ENCODE assay signal across 25 mouse cellular contexts in the genomic region with DNA sequence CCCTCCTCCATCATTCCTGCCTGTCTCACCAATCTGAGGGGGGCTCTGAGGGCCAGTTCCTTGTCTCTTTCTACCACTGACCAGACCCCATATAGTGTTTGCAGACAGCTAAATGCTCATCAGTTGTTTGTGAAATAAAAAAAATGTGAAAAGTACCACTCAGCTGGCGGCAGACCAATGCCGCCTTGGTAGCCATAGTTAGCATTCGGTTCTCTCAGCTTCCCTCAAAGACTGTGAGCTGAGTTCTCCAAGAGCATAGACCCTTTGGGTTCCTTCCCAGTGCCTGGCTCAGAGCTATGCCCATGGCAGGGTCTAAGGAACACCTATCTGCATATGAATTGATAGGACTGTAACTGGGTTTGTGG. TPM values are rescaled to one million over a fixed set of nuclear protein-coding genes. Genes with fewer than 3 reads are reported as not detected.
A peak's percentile ranks its signal among the peaks of the same experiment; 100 is the strongest.
DNase-seq lines count a peak whose midpoint lies in the region; ATAC-seq and TF ChIP-seq lines count a peak whose summit lies in the region.
"Had no signal": no experiment of that assay in that cellular context is flagged by ENCODE, and none has a peak within 500 bp of the region (broad histone marks: within the 10 kb centered on the region; RNA-seq: fewer than 3 reads in every experiment).

No protein-coding gene starts in this region.

- H3K4me1 ChIP-seq in embryonic facial prominence, embryonic 10.5 days = peaks cover 13% of the 10 kb centered on the region

- DNase-seq in layer of hippocampus, adult 2 months (ENCODE audit: low spot score in 2 of 2) = no peak
- no peak for DNase-seq in layer of hippocampus, adult 8-10 months (ENCODE audit: low spot score in 2 of 2)
- DNase-seq in right cerebral cortex, adult 18-20 months = peak; percentile 69
- no peak for DNase-seq in right cerebral cortex, postnatal 4 days
- peak; percentile 42 to 66 for DNase-seq in right cerebral cortex, adult 2 months (ENCODE audit: low spot score in 2 of 2)
- peak; percentile 67 for DNase-seq in telencephalon, adult 2 months (ENCODE audit: low read depth, low spot score)
- DNase-seq in embryonic facial prominence, embryonic 10.5 days (ENCODE audit: low spot score) = no peak
- DNase-seq: adrenal gland, adult 2 months; adrenal gland, postnatal 25 days; cerebellum, adult 2 months; embryo, embryonic 11 days; gastrocnemius, postnatal 10 days; heart, postnatal 36 days had no signal

- ATAC-seq in granulocyte monocyte progenitor cell, adult 5-6 weeks (replicated peaks; ENCODE audit: poor library complexity, severe bottlenecking) = no peak
- ATAC-seq: forebrain, embryonic 16.5 days; Patski had no signal

- no peaks in the 10 kb centered on the region for H3K9me3 ChIP-seq in embryonic facial prominence, embryonic 10.5 days
- H3K9me3 ChIP-seq: embryonic facial prominence, embryonic 12.5 days; forebrain, embryonic 12.5 days; heart, embryonic 13.5 days; hindbrain, embryonic 15.5 days had no signal

- H3K27ac ChIP-seq in layer of hippocampus, adult 2 months = peak overlapping the region; percentile 75
- no peak overlapping the region for H3K27ac ChIP-seq in embryonic facial prominence, embryonic 10.5 days (replicated peaks)
- H3K27ac ChIP-seq: embryonic facial prominence, embryonic 12.5 days; forebrain, embryonic 12.5 days; heart, embryonic 13.5 days; hindbrain, embryonic 15.5 days had no signal

- H3K4me3 ChIP-seq in layer of hippocampus, adult 2 months = no peak overlapping the region
- H3K4me3 ChIP-seq in embryonic facial prominence, embryonic 10.5 days = no peak overlapping the region
- H3K4me3 ChIP-seq: embryonic facial prominence, embryonic 12.5 days; forebrain, embryonic 12.5 days; heart, embryonic 13.5 days; hindbrain, embryonic 15.5 days had no signal

- peaks cover 44% of the 10 kb centered on the region for H3K27me3 ChIP-seq in embryonic facial prominence, embryonic 10.5 days (replicated peaks; ENCODE audit: low read depth, poor library complexity, severe bottlenecking)
- H3K27me3 ChIP-seq: CH12.LX; hindbrain, embryonic 15.5 days had no signal

- 92% methylated on average over 3 of the region's 3 CpGs for WGBS in embryonic facial prominence, embryonic 10.5 days

- H3K36me3 ChIP-seq in embryonic facial prominence, embryonic 10.5 days (replicated peaks) = no peaks in the 10 kb centered on the region
- H3K36me3 ChIP-seq: embryonic facial prominence, embryonic 12.5 days; forebrain, embryonic 12.5 days; heart, embryonic 13.5 days had no signal

- no peak for TF ChIP-seq CTCF in layer of hippocampus, adult 2 months (conservative IDR thresholded peaks at IDR 0.05)

RNA-seq across cellular contexts. Expression of a gene that starts 5.1 kb away (rescaled TPM):
- total RNA-seq in layer of hippocampus, adult 2 months (2021) = 1 to 10 TPM; 1.8 to 2.8 TPM
- 1 to 10 TPM; 2.3 to 3.4 (median 2.7) TPM for total RNA-seq in layer of hippocampus, adult 8-10 months (2022)
- 0.64 and 0.71 TPM in 2 replicates for polyA plus RNA-seq in embryonic facial prominence, embryonic 10.5 days (2016; fragmentation: Nextera tagmentation; extraction: Ambion mirVana)
- total RNA-seq in granulocyte monocyte progenitor cell, adult 5-6 weeks (2014; fragmentation: Nextera tagmentation) = not detected in 2 replicates
- not detected in 2 replicates for total RNA-seq in granulocyte monocyte progenitor cell, adult 5-6 weeks (2017)
- total RNA-seq: gastrocnemius, postnatal 10 days; heart, adult 8-10 months; heart, postnatal 36 days had no signal
- polyA plus RNA-seq: heart, embryonic 13.5 days; heart, postnatal 0 days had no signal

RNA-seq across cellular contexts. Expression of a gene that starts 8.1 kb away (rescaled TPM):
- total RNA-seq in layer of hippocampus, adult 2 months (2021) = not detected
- total RNA-seq in layer of hippocampus, adult 8-10 months (2022) = not detected
- polyA plus RNA-seq in embryonic facial prominence, embryonic 10.5 days (2016; fragmentation: Nextera tagmentation; extraction: Ambion mirVana) = not detected in 2 replicates
- not detected in 2 replicates for total RNA-seq in granulocyte monocyte progenitor cell, adult 5-6 weeks (2014; fragmentation: Nextera tagmentation)
- not detected in 2 replicates for total RNA-seq in granulocyte monocyte progenitor cell, adult 5-6 weeks (2017)
- total RNA-seq: adrenal gland, adult 2 months; adrenal gland, postnatal 25 days; CH12.LX; gastrocnemius, postnatal 10 days; heart, adult 8-10 months; heart, postnatal 36 days had no signal
- polyA plus RNA-seq: adrenal gland, adult 2 months; cerebellum, adult 2 months; embryonic facial prominence, embryonic 12.5 days; gonadal fat pad, adult 2 months; heart, embryonic 13.5 days; heart, postnatal 0 days; hindbrain, embryonic 11.5 days; Patski had no signal

RNA-seq across cellular contexts. Expression of a gene that starts 16.1 kb away (rescaled TPM):
- 1 to 10 TPM; 4.3 to 5.2 TPM for total RNA-seq in layer of hippocampus, adult 2 months (2021)
- 1 to 10 TPM; 6.2 to 7.7 (median 6.9) TPM for total RNA-seq in layer of hippocampus, adult 8-10 months (2022)
- 3.3 and 3.7 TPM in 2 replicates for polyA plus RNA-seq in embryonic facial prominence, embryonic 10.5 days (2016; fragmentation: Nextera tagmentation; extraction: Ambion mirVana)
- 1.8 and 1.9 TPM in 2 replicates for total RNA-seq in granulocyte monocyte progenitor cell, adult 5-6 weeks (2014; fragmentation: Nextera tagmentation)
- total RNA-seq in granulocyte monocyte progenitor cell, adult 5-6 weeks (2017) = 3.1 and 3.4 TPM in 2 replicates

RNA-seq across cellular contexts. Expression of a gene that starts 16.7 kb away (rescaled TPM):
- total RNA-seq in layer of hippocampus, adult 2 months (2021) = 100 to 1,000 TPM; 137 to 148 TPM
- total RNA-seq in layer of hippocampus, adult 8-10 months (2022) = 100 to 1,000 TPM; 134 to 163 (median 148) TPM
- polyA plus RNA-seq in embryonic facial prominence, embryonic 10.5 days (2016; fragmentation: Nextera tagmentation; extraction: Ambion mirVana) = 13.0 and 13.1 TPM in 2 replicates
- 116 and 132 TPM in 2 replicates for total RNA-seq in granulocyte monocyte progenitor cell, adult 5-6 weeks (2014; fragmentation: Nextera tagmentation)
- total RNA-seq in granulocyte monocyte progenitor cell, adult 5-6 weeks (2017) = 103 and 113 TPM in 2 replicates

RNA-seq across cellular contexts. Expression of a gene that starts 41.0 kb away (rescaled TPM):
- not detected for total RNA-seq in layer of hippocampus, adult 2 months (2021)
- not detected for total RNA-seq in layer of hippocampus, adult 8-10 months (2022)
- polyA plus RNA-seq in embryonic facial prominence, embryonic 10.5 days (2016; fragmentation: Nextera tagmentation; extraction: Ambion mirVana) = 0.56 TPM in 1 of 2 replicates, not detected in the other
- not detected in 2 replicates for total RNA-seq in granulocyte monocyte progenitor cell, adult 5-6 weeks (2014; fragmentation: Nextera tagmentation)
- total RNA-seq in granulocyte monocyte progenitor cell, adult 5-6 weeks (2017) = not detected in 2 replicates
- total RNA-seq: adrenal gland, adult 2 months; adrenal gland, postnatal 25 days; CH12.LX; gastrocnemius, postnatal 10 days had no signal
- polyA plus RNA-seq: adrenal gland, adult 2 months; cerebellum, adult 2 months; embryonic facial prominence, embryonic 12.5 days; forebrain, embryonic 16.5 days; heart, postnatal 0 days had no signal

Comparison
In these comparisons a context has a peak if more than half of its experiments do, and no peak if none do; other contexts are left out.
1. DNase-seq: peak in right cerebral cortex, adult 18-20 months (single experiment), right cerebral cortex, adult 2 months (2 of 2) and telencephalon, adult 2 months (single experiment); none in layer of hippocampus, adult 2 months (0 of 2), layer of hippocampus, adult 8-10 months (0 of 2), right cerebral cortex, postnatal 4 days (single experiment) and embryonic facial prominence, embryonic 10.5 days (single experiment).